Comparison of ENCODE assay signal across 20 mouse cellular contexts in genomic region chr3:62348514-62349217, GRCm38 (mm10). TPM values are rescaled to one million over a fixed set of nuclear protein-coding genes. Genes with fewer than 3 reads are reported as not detected.
DNase-seq lines count a peak whose midpoint lies in the region; ATAC-seq and TF ChIP-seq lines count a peak whose summit lies in the region.
"Had no signal": no experiment of that assay in that cellular context is flagged by ENCODE, and none has a peak within 500 bp of the region (broad histone marks: within the 10 kb centered on the region; RNA-seq: fewer than 3 reads in every experiment).

No protein-coding gene starts in this region.

- no peak for DNase-seq in layer of hippocampus, adult 2 months (ENCODE audit: low spot score in 2 of 2)
- DNase-seq in layer of hippocampus, adult 11-12 months (ENCODE audit: low spot score) = no peak
- DNase-seq in intestine, embryonic 14.5 days (ENCODE audit: low spot score) = no peak
- DNase-seq in right cerebral cortex, postnatal 10 days (ENCODE audit: low spot score in 2 of 2) = no peak
- no peak for DNase-seq in midbrain, embryonic 11.5 days (ENCODE audit: low spot score, missing footprints)
- DNase-seq: cerebellum, adult 9-10 months; cerebellum, postnatal 25 days; forebrain, postnatal 0 days; gastrocnemius, postnatal 14 days; heart, postnatal 4 days had no signal

- no peaks in the 10 kb centered on the region for H3K27me3 ChIP-seq in intestine, embryonic 14.5 days (replicated peaks; ENCODE audit: control insufficient read depth, insufficient read depth, low read length)
- H3K27me3 ChIP-seq in intestine, embryonic 16.5 days (replicated peaks; ENCODE audit: control insufficient read depth, insufficient read depth, low read length) = no peaks in the 10 kb centered on the region
- H3K27me3 ChIP-seq in stomach, embryonic 15.5 days (replicated peaks) = no peaks in the 10 kb centered on the region
- no peaks in the 10 kb centered on the region for H3K27me3 ChIP-seq in midbrain, embryonic 11.5 days (ENCODE audit: control insufficient read depth, insufficient read depth, low read length)
- H3K27me3 ChIP-seq: CH12.LX; forebrain, embryonic 13.5 days; heart, embryonic 13.5 days; hindbrain, embryonic 12.5 days had no signal

- no peak for TF ChIP-seq CTCF in layer of hippocampus, adult 2 months (conservative IDR thresholded peaks at IDR 0.05)

- no peaks in the 10 kb centered on the region for H3K9me3 ChIP-seq in intestine, embryonic 14.5 days (ENCODE audit: control insufficient read depth, low read length)
- H3K9me3 ChIP-seq in intestine, embryonic 16.5 days (ENCODE audit: control insufficient read depth, low read length) = no peaks in the 10 kb centered on the region
- no peaks in the 10 kb centered on the region for H3K9me3 ChIP-seq in stomach, embryonic 15.5 days
- H3K9me3 ChIP-seq in midbrain, embryonic 11.5 days (ENCODE audit: control insufficient read depth, low read length) = no peaks in the 10 kb centered on the region
- H3K9me3 ChIP-seq: forebrain, embryonic 13.5 days; heart, embryonic 13.5 days; hindbrain, embryonic 12.5 days had no signal

- no peak overlapping the region for H3K9ac ChIP-seq in intestine, embryonic 14.5 days (ENCODE audit: low read length)
- H3K9ac ChIP-seq in intestine, embryonic 16.5 days (ENCODE audit: low read depth, low read length) = no peak overlapping the region
- no peak overlapping the region for H3K9ac ChIP-seq in stomach, embryonic 15.5 days
- no peak overlapping the region for H3K9ac ChIP-seq in midbrain, embryonic 11.5 days (ENCODE audit: low read length)
- H3K9ac ChIP-seq: forebrain, embryonic 13.5 days; forebrain, postnatal 0 days; heart, embryonic 13.5 days; hindbrain, embryonic 12.5 days had no signal

- 51% methylated on average over 6 of the region's 6 CpGs for WGBS in intestine, embryonic 14.5 days
- 50% methylated on average over 6 of the region's 6 CpGs for WGBS in intestine, embryonic 16.5 days
- WGBS in stomach, embryonic 15.5 days = 37% methylated on average over 6 of the region's 6 CpGs
- WGBS in midbrain, embryonic 11.5 days = 88% methylated on average over 6 of the region's 6 CpGs

- ATAC-seq in intestine, embryonic 14.5 days (replicated peaks; ENCODE audit: low FRiP score, low TSS enrichment, low read depth) = peak; percentile 89
- ATAC-seq in intestine, embryonic 16.5 days = peak; percentile 90
- peak; percentile 81 for ATAC-seq in stomach, embryonic 15.5 days (ENCODE audit: insufficient read depth, low FRiP score, low read depth)
- no peak for ATAC-seq in granulocyte monocyte progenitor cell, adult 5-6 weeks (replicated peaks; ENCODE audit: poor library complexity, severe bottlenecking)
- ATAC-seq in midbrain, embryonic 11.5 days (ENCODE audit: low FRiP score) = no peak
- ATAC-seq: activated CD4-positive, CD25-positive, alpha-beta regulatory T cell, adult 4 months; forebrain, embryonic 13.5 days; forebrain, postnatal 0 days; hindbrain, postnatal 0 days; Patski had no signal

- peaks cover 25% of the 10 kb centered on the region for H3K36me3 ChIP-seq in intestine, embryonic 14.5 days (ENCODE audit: control insufficient read depth, insufficient read depth, low read length)
- H3K36me3 ChIP-seq in intestine, embryonic 16.5 days (ENCODE audit: control insufficient read depth, insufficient read depth, low read length) = no peaks in the 10 kb centered on the region
- no peaks in the 10 kb centered on the region for H3K36me3 ChIP-seq in stomach, embryonic 15.5 days
- H3K36me3 ChIP-seq in midbrain, embryonic 11.5 days (ENCODE audit: control insufficient read depth, insufficient read depth, low read length) = no peaks in the 10 kb centered on the region
- H3K36me3 ChIP-seq: hindbrain, embryonic 12.5 days had no signal

- H3K4me2 ChIP-seq in intestine, embryonic 14.5 days (ENCODE audit: low read length) = no peak overlapping the region
- no peak overlapping the region; the same call in 1 of the 2 replicates for H3K4me2 ChIP-seq in intestine, embryonic 16.5 days (ENCODE audit: low read depth, low read length)
- H3K4me2 ChIP-seq in stomach, embryonic 15.5 days = no peak overlapping the region
- H3K4me2 ChIP-seq in midbrain, embryonic 11.5 days = no peak overlapping the region
- H3K4me2 ChIP-seq: forebrain, embryonic 13.5 days; heart, embryonic 13.5 days; hindbrain, embryonic 12.5 days had no signal

- H3K4me1 ChIP-seq in intestine, embryonic 14.5 days (replicated peaks; ENCODE audit: control insufficient read depth, insufficient read depth, low read length) = no peaks in the 10 kb centered on the region
- peaks cover 12% of the 10 kb centered on the region; the same call in 1 of the 2 replicates for H3K4me1 ChIP-seq in intestine, embryonic 16.5 days (ENCODE audit: control insufficient read depth, insufficient read depth, low read length)
- no peaks in the 10 kb centered on the region for H3K4me1 ChIP-seq in stomach, embryonic 15.5 days
- H3K4me1 ChIP-seq in midbrain, embryonic 11.5 days (ENCODE audit: control insufficient read depth, insufficient read depth, low read length) = no peaks in the 10 kb centered on the region
- H3K4me1 ChIP-seq: forebrain, embryonic 13.5 days; heart, embryonic 13.5 days; hindbrain, embryonic 12.5 days had no signal

- H3K27ac ChIP-seq in layer of hippocampus, adult 2 months = peak overlapping the region; percentile 47; the same call in 1 of the 2 replicates
- 0 out of 2 replicates have a peak overlapping the region, but pooled peaks have one; percentile 30 for H3K27ac ChIP-seq in intestine, embryonic 14.5 days (ENCODE audit: low read depth)
- H3K27ac ChIP-seq in intestine, embryonic 16.5 days (ENCODE audit: low read length) = peak overlapping the region; percentile 62; the same call in 1 of the 2 replicates
- H3K27ac ChIP-seq in stomach, embryonic 15.5 days = peak overlapping the region; percentile 66; the same call in 1 of the 2 replicates
- no peak overlapping the region for H3K27ac ChIP-seq in midbrain, embryonic 11.5 days (ENCODE audit: low read depth, low read length)
- H3K27ac ChIP-seq: forebrain, embryonic 13.5 days; heart, embryonic 13.5 days; hindbrain, embryonic 12.5 days; hindbrain, postnatal 0 days had no signal

- H3K4me3 ChIP-seq in layer of hippocampus, adult 2 months = no peak overlapping the region
- H3K4me3 ChIP-seq in intestine, embryonic 14.5 days (ENCODE audit: low read depth, low read length) = no peak overlapping the region
- H3K4me3 ChIP-seq in intestine, embryonic 16.5 days (ENCODE audit: low read length) = no peak overlapping the region
- H3K4me3 ChIP-seq in stomach, embryonic 15.5 days (replicated peaks) = no peak overlapping the region
- H3K4me3 ChIP-seq in midbrain, embryonic 11.5 days (ENCODE audit: low read depth, low read length) = no peak overlapping the region
- H3K4me3 ChIP-seq: forebrain, embryonic 13.5 days; heart, embryonic 13.5 days; hindbrain, embryonic 12.5 days had no signal

RNA-seq across cellular contexts. Expression of gene Arhgef26, which starts 10.5 kb away (rescaled TPM):
- total RNA-seq in layer of hippocampus, adult 2 months (2021) = 10 to 100 TPM; 59.2 to 60.0 TPM
- 14.6 and 15.7 TPM in 2 replicates for polyA plus RNA-seq in intestine, embryonic 14.5 days (2014; fragmentation: Nextera tagmentation; extraction: Ambion mirVana)
- 12.9 and 13.5 TPM in 2 replicates for polyA plus RNA-seq in intestine, embryonic 16.5 days (2015; fragmentation: Nextera tagmentation; extraction: Ambion mirVana)
- polyA plus RNA-seq in stomach, embryonic 15.5 days (2015; fragmentation: Nextera tagmentation; extraction: Ambion mirVana) = 15.9 and 17.5 TPM in 2 replicates
- not detected in 2 replicates for total RNA-seq in granulocyte monocyte progenitor cell, adult 5-6 weeks (2014; fragmentation: Nextera tagmentation)
- total RNA-seq in granulocyte monocyte progenitor cell, adult 5-6 weeks (2017) = not detected in 2 replicates
- 4.8 and 5.0 TPM in 2 replicates for polyA plus RNA-seq in midbrain, embryonic 11.5 days (2014; fragmentation: Nextera tagmentation; extraction: Ambion mirVana)

Comparison
In these comparisons a context has a peak if more than half of its experiments do, and no peak if none do; other contexts are left out.
1. ATAC-seq: peak in intestine, embryonic 14.5 days (single experiment), intestine, embryonic 16.5 days (single experiment) and stomach, embryonic 15.5 days (single experiment); none in granulocyte monocyte progenitor cell, adult 5-6 weeks (single experiment) and midbrain, embryonic 11.5 days (single experiment).